21 mouse cellular contexts compared by ENCODE assay signal in the genomic region with DNA sequence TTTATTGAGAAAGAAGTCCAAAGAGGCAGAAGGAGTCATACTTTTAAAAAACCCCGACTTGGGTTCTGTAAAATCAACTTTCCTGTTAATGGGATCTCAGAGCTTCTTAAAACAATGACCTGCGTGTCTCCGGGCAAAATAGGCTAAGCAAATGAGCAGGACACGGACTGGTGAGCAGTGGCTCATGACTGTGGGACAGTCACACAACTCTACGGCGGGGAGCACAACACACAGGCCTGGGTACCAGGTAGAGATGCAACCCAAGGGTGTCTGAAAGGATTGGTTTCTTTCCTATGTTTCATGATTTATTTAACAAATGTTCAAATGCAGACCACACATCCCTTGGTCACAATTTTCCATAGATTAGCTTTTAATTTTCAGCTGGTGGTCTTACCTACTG.
DNase-seq lines count a peak whose midpoint lies in the region; ATAC-seq lines count a peak whose summit lies in the region.
"Had no signal": no experiment of that assay in that cellular context is flagged by ENCODE, and none has a peak within 500 bp of the region (broad histone marks: within the 10 kb centered on the region; RNA-seq: fewer than 3 reads in every experiment).

No protein-coding gene starts in this region.

- H3K27ac ChIP-seq in hindbrain, embryonic 11.5 days (ENCODE audit: low read depth, low read length): no peak overlapping the region
- no peak overlapping the region for H3K27ac ChIP-seq in hindbrain, embryonic 16.5 days (ENCODE audit: low read depth, low read length)
- H3K27ac ChIP-seq in limb, embryonic 11.5 days (replicated peaks; ENCODE audit: low read depth, low read length): no peak overlapping the region
- no peak overlapping the region; the same call in 1 of the 2 replicates for H3K27ac ChIP-seq in limb, embryonic 10.5 days
- no peak overlapping the region for H3K27ac ChIP-seq in hindbrain, embryonic 13.5 days
- no peak overlapping the region for H3K27ac ChIP-seq in neural tube, embryonic 13.5 days (replicated peaks)
- H3K27ac ChIP-seq: forebrain, embryonic 12.5 days; limb, embryonic 15.5 days; liver, embryonic 15.5 days; midbrain, embryonic 12.5 days; stomach, postnatal 0 days had no signal

- peak; percentile 73; the same call in 1 of the 2 replicates for ATAC-seq in hindbrain, embryonic 11.5 days (ENCODE audit: low FRiP score)
- no peak for ATAC-seq in hindbrain, embryonic 16.5 days
- no peak for ATAC-seq in limb, embryonic 11.5 days (ENCODE audit: insufficient number of reproducible peaks, low FRiP score, low TSS enrichment, low read depth)
- ATAC-seq in hindbrain, embryonic 13.5 days (ENCODE audit: low FRiP score): no peak
- no peak for ATAC-seq in neural tube, embryonic 13.5 days (ENCODE audit: low read depth)

- H3K4me1 ChIP-seq in hindbrain, embryonic 11.5 days (replicated peaks; ENCODE audit: control insufficient read depth, insufficient read depth, low read length): no peaks in the 10 kb centered on the region
- H3K4me1 ChIP-seq in hindbrain, embryonic 16.5 days (ENCODE audit: control insufficient read depth, insufficient read depth, low read depth, low read length): peaks cover 5% of the 10 kb centered on the region; the same call in 1 of the 2 replicates
- peaks cover 6% of the 10 kb centered on the region; the same call in 1 of the 2 replicates for H3K4me1 ChIP-seq in limb, embryonic 11.5 days (ENCODE audit: control insufficient read depth, insufficient read depth, low read length)
- peaks cover 11% of the 10 kb centered on the region for H3K4me1 ChIP-seq in limb, embryonic 10.5 days
- H3K4me1 ChIP-seq in hindbrain, embryonic 13.5 days (replicated peaks): peaks cover 11% of the 10 kb centered on the region
- H3K4me1 ChIP-seq in neural tube, embryonic 13.5 days (replicated peaks): peaks cover 15% of the 10 kb centered on the region
- H3K4me1 ChIP-seq: heart, embryonic 12.5 days; liver, embryonic 15.5 days had no signal

- H3K27me3 ChIP-seq in hindbrain, embryonic 11.5 days (ENCODE audit: control insufficient read depth, insufficient read depth, low read length): no peaks in the 10 kb centered on the region
- no peaks in the 10 kb centered on the region for H3K27me3 ChIP-seq in hindbrain, embryonic 16.5 days (replicated peaks; ENCODE audit: control insufficient read depth, insufficient read depth, low read length)
- no peaks in the 10 kb centered on the region for H3K27me3 ChIP-seq in limb, embryonic 11.5 days (ENCODE audit: control insufficient read depth, insufficient read depth, low read length)
- H3K27me3 ChIP-seq in limb, embryonic 10.5 days (ENCODE audit: low read depth, poor library complexity, severe bottlenecking): no peaks in the 10 kb centered on the region
- no peaks in the 10 kb centered on the region for H3K27me3 ChIP-seq in hindbrain, embryonic 13.5 days
- H3K27me3 ChIP-seq in neural tube, embryonic 13.5 days: no peaks in the 10 kb centered on the region
- H3K27me3 ChIP-seq: CH12.LX; forebrain, embryonic 12.5 days; heart, embryonic 12.5 days; limb, embryonic 15.5 days; liver, embryonic 15.5 days; midbrain, embryonic 12.5 days had no signal

- DNase-seq in hindbrain, embryonic 11.5 days (ENCODE audit: low spot score): no peak
- DNase-seq in limb, embryonic 11.5 days (ENCODE audit: low spot score): peak; percentile 24
- no peak for DNase-seq in limb, embryonic 10.5 days (ENCODE audit: low spot score)
- no peak for DNase-seq in spleen, adult 18-20 months
- DNase-seq in lung, postnatal 36 days: no peak
- DNase-seq: adrenal gland, postnatal 14 days; cerebellum, postnatal 14 days; heart, postnatal 14 days; kidney, adult 18-20 months; layer of hippocampus, adult 9-11 months; right cerebral cortex, postnatal 4 days had no signal

- no peak overlapping the region for H3K4me3 ChIP-seq in hindbrain, embryonic 11.5 days (ENCODE audit: low read depth, low read length)
- H3K4me3 ChIP-seq in hindbrain, embryonic 16.5 days (ENCODE audit: low read length): no peak overlapping the region
- no peak overlapping the region for H3K4me3 ChIP-seq in limb, embryonic 11.5 days (ENCODE audit: low read depth, low read length)
- no peak overlapping the region for H3K4me3 ChIP-seq in limb, embryonic 10.5 days
- H3K4me3 ChIP-seq in hindbrain, embryonic 13.5 days: no peak overlapping the region
- no peak overlapping the region for H3K4me3 ChIP-seq in neural tube, embryonic 13.5 days
- H3K4me3 ChIP-seq: forebrain, embryonic 12.5 days; heart, embryonic 12.5 days; limb, embryonic 15.5 days; liver, embryonic 15.5 days; midbrain, embryonic 12.5 days had no signal

- no peaks in the 10 kb centered on the region for H3K36me3 ChIP-seq in hindbrain, embryonic 11.5 days (ENCODE audit: control insufficient read depth, insufficient read depth, low read length)
- no peaks in the 10 kb centered on the region for H3K36me3 ChIP-seq in hindbrain, embryonic 16.5 days (ENCODE audit: control insufficient read depth, insufficient read depth, low read length)
- no peaks in the 10 kb centered on the region for H3K36me3 ChIP-seq in limb, embryonic 11.5 days (ENCODE audit: control insufficient read depth, insufficient read depth, low read length)
- no peaks in the 10 kb centered on the region for H3K36me3 ChIP-seq in limb, embryonic 10.5 days
- H3K36me3 ChIP-seq in hindbrain, embryonic 13.5 days: no peaks in the 10 kb centered on the region
- no peaks in the 10 kb centered on the region for H3K36me3 ChIP-seq in neural tube, embryonic 13.5 days
- H3K36me3 ChIP-seq: forebrain, embryonic 12.5 days; heart, embryonic 12.5 days; limb, embryonic 15.5 days; liver, embryonic 15.5 days; midbrain, embryonic 12.5 days had no signal

- WGBS in hindbrain, embryonic 11.5 days: 44% methylated on average over 6 of the region's 6 CpGs
- WGBS in hindbrain, embryonic 16.5 days: 40% methylated on average over 6 of the region's 6 CpGs
- WGBS in limb, embryonic 11.5 days: 41% methylated on average over 6 of the region's 6 CpGs
- WGBS in limb, embryonic 10.5 days: 68% methylated on average over 6 of the region's 6 CpGs
- 36% methylated on average over 6 of the region's 6 CpGs for WGBS in hindbrain, embryonic 13.5 days
- WGBS in neural tube, embryonic 13.5 days: 30% methylated on average over 6 of the region's 6 CpGs

- H3K9me3 ChIP-seq in hindbrain, embryonic 11.5 days (ENCODE audit: control insufficient read depth, low read length): no peaks in the 10 kb centered on the region
- no peaks in the 10 kb centered on the region for H3K9me3 ChIP-seq in hindbrain, embryonic 16.5 days (ENCODE audit: control insufficient read depth, low read length)
- no peaks in the 10 kb centered on the region for H3K9me3 ChIP-seq in limb, embryonic 11.5 days (ENCODE audit: control insufficient read depth, low read length)
- no peaks in the 10 kb centered on the region for H3K9me3 ChIP-seq in limb, embryonic 10.5 days (replicated peaks)
- no peaks in the 10 kb centered on the region for H3K9me3 ChIP-seq in hindbrain, embryonic 13.5 days
- H3K9me3 ChIP-seq in neural tube, embryonic 13.5 days: no peaks in the 10 kb centered on the region
- H3K9me3 ChIP-seq: forebrain, embryonic 12.5 days; heart, embryonic 12.5 days; limb, embryonic 15.5 days; liver, embryonic 15.5 days; midbrain, embryonic 12.5 days had no signal

- H3K4me2 ChIP-seq in hindbrain, embryonic 11.5 days (replicated peaks; ENCODE audit: low read depth, low read length): no peak overlapping the region
- H3K4me2 ChIP-seq in hindbrain, embryonic 16.5 days (ENCODE audit: low read length): no peak overlapping the region
- no peak overlapping the region for H3K4me2 ChIP-seq in limb, embryonic 11.5 days (ENCODE audit: low read depth, severe bottlenecking)
- 0 out of 2 replicates have a peak overlapping the region, but pooled peaks have one; percentile 26 for H3K4me2 ChIP-seq in hindbrain, embryonic 13.5 days
- peak overlapping the region; percentile 30 for H3K4me2 ChIP-seq in neural tube, embryonic 13.5 days
- H3K4me2 ChIP-seq: heart, embryonic 12.5 days; liver, embryonic 15.5 days had no signal

- no peak overlapping the region for H3K9ac ChIP-seq in hindbrain, embryonic 11.5 days (ENCODE audit: low read depth, low read length)
- no peak overlapping the region for H3K9ac ChIP-seq in hindbrain, embryonic 16.5 days (ENCODE audit: low read depth, low read length)
- H3K9ac ChIP-seq in limb, embryonic 11.5 days (ENCODE audit: low read length): no peak overlapping the region
- H3K9ac ChIP-seq in hindbrain, embryonic 13.5 days: no peak overlapping the region
- H3K9ac ChIP-seq in neural tube, embryonic 13.5 days: no peak overlapping the region
- H3K9ac ChIP-seq: forebrain, embryonic 12.5 days; heart, embryonic 12.5 days; limb, embryonic 15.5 days; liver, embryonic 15.5 days; midbrain, embryonic 12.5 days had no signal

Comparison
In these comparisons a context has a peak if more than half of its experiments do, and no peak if none do; other contexts are left out.
1. H3K4me2 ChIP-seq: peak in hindbrain, embryonic 13.5 days (single experiment) and neural tube, embryonic 13.5 days (single experiment); none in hindbrain, embryonic 11.5 days (single experiment), hindbrain, embryonic 16.5 days (single experiment) and limb, embryonic 11.5 days (single experiment).